Mouse (Mus musculus): ENCODE data around the gene Ptprn2.

The Ptprn2 gene

DNA sequence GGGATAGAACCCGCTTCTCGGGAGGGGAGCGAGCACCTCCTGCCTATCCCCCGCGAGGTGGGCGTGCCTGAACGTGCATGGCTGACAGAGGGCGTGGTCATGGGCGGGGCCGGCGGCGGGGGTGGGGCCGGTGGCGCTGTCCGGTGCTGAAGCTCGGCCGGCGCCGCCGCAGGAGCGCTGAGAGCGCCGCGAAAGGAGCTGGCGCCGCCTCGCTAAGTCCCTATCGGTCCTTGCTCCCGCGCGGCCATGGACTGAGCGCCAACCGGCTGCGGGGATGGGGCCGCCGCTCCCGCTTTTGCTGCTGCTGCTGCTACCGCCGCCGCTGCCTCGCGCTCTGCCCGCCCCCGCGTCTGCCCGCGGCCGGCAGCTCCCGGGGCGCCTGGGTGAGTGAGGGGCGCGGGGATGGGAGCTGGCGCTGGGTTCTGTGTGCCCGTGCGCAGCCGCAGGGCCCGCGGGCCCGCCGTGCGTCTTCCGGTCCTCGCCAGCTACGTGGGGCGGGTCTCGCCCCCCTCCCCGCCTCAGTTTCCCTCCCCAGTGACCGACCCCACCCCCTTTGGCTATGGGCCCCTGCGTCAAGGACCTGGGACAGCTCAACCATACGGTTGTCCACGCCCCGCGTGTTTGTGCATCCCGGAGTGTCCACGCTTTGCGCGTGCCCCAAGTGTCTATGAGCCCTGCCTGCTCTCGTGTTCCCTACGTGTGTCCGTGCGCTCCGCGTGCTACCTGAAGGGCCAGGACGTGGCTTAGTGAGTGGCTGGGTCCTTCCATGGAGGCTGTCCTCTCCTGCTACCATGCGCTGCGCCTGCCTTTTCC lies at the start of gene Ptprn2:
TSS of gene Ptprn2 (plus strand) at position 130 of the 813 bp plus-strand sequence.
- no peak for DNase-seq (ENCODE audit: low read depth, low spot score)

GRCm38 (mm10) chr12:116436125-116436524 lies 49.4 kb upstream of the Ptprn2 start:
- peak; percentile 2 for DNase-seq (ENCODE audit: low read depth, low spot score)

GRCm38 (mm10) chr12:116438591-116438990 lies 46.9 kb upstream of the Ptprn2 start:
- DNase-seq (ENCODE audit: low read depth, low spot score), result no peak

GRCm38 (mm10) chr12:116442184-116442583 lies 43.3 kb upstream of the Ptprn2 start:
- DNase-seq (ENCODE audit: low read depth, low spot score), result no peak

DNA sequence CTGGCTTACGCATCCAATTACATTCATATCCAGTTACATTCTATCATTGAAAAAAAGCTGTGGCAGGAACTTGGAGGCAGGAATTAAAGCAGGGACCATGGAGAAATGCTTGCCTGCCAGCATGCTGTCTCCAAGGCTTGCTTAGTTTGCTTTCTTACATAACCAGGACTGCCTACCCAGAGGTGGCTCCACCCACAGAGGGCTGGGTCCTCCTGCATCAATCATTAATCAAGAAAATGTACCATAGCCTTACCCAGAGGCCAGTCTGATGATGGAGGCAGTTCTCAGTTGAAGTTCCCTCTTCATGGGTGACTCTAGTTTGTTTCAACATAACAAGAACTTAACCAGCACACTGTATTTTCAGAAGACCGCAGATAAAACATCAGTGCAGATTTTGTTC lies 36.0 kb upstream of the Ptprn2 start:
- DNase-seq (ENCODE audit: low read depth, low spot score), result no peak

DNA sequence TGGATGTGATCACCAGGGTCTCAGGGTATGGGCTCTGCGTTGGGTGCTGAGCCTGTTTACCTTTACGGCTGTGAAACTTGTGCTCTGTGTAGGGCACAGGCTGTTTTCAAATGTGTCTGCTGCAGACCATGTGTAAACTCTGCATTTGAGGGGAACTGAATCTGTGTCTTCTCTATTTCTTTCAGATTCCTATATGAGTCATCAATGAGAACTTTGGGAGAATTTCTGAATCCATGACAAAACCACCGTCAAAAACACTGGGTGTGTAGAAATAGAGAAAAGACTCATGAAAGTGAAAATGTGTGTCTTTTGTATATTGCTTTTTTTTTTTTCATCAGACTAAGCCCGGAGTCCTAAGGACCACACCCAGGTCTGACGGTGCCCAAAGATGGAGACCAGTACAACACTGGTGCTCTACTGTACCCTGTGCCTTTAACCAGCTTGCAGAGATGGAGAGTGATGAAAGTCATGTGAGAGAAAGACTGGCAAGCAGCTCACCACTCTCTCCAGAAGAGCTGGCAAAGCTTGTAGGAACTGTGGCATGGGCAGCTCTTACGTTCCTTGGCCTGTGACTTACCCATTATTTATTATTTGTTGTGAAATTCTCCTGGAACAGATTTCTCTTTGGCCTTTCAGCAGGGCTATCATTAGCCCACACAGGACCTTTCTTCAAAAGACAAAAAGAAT lies 25.0 kb upstream of the Ptprn2 start:
- peak; percentile 6 for DNase-seq (ENCODE audit: low read depth, low spot score)

GRCm38 (mm10) chr12:116467030-116467429 lies 18.5 kb upstream of the Ptprn2 start:
- no peak for DNase-seq (ENCODE audit: low read depth, low spot score)

DNA sequence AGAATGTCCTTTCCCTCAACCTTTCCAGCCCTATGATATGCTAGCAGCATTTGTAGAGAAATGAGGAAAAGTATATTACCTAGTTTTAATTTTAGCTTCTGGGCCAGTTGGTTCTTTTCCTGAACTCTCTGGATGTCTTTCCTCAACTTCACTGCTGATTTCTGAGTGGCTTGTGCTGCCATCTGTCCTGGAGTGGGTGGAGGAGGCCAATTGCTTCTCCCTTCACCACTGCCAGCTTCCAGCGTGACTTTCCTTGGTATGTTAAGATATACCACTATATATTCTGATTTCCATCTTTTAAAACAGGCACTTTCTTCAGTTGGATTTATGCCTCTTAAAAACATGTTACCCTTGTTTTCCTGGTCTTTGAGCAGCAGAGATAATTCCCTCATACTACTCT lies 17.2 kb upstream of the Ptprn2 start:
- DNase-seq (ENCODE audit: low read depth, low spot score), result no peak

- no peak for DNase-seq (ENCODE audit: low read depth, low spot score)
These were observed 16.4 kb upstream of the Ptprn2 start for GRCm38 (mm10) chr12:116469096-116469495.

- no peak for DNase-seq (ENCODE audit: low read depth, low spot score)
These were observed 12.3 kb upstream of the Ptprn2 start for GRCm38 (mm10) chr12:116473264-116473663.

DNA sequence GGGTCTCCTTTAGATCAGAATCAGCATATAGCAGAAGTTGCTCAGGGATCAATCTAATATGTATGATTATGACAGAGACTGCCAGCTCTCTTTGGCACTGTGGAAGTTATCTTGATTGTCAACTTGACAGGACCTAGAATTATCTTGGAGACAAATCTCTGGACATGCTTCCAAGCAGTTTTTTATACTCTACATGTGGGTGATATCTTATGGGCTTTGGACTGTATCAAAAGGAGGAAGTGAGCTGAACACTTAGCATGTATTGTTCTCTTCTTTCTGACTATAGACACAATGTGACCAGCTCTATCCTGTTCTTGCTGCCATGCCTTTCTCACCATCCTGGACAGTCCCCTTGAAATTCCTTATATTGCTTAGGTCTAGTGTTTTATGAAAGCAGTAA lies 11.8 kb upstream of the Ptprn2 start:
- DNase-seq (ENCODE audit: low read depth, low spot score), result no peak

GRCm38 (mm10) chr12:116474676-116475075 lies 10.8 kb upstream of the Ptprn2 start:
- no peak for DNase-seq (ENCODE audit: low read depth, low spot score)

GRCm38 (mm10) chr12:116478771-116479170 lies 6.7 kb upstream of the Ptprn2 start:
- no peak for DNase-seq (ENCODE audit: low read depth, low spot score)

GRCm38 (mm10) chr12:116481921-116482320 lies 3.6 kb upstream of the Ptprn2 start:
- no peak for DNase-seq (ENCODE audit: low read depth, low spot score)

DNA sequence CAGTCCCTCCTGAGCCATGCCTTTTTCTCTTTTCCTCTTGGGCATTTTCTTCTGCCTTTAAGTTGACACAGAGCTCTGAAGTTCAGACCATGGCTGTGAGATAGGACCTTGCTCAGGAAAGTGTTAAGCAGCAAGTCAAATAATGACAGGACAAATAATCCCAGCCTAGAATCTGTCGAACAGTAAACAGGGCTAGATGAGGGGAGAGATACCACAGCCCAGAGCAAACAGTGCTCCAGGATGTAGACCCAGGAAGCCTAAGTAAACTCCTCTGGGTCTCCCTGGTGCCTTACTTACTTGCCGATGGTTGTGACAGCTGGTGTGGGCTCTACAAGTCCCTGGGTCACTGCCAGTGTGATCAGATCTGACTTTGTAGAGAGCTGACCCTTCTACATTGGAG lies 1.9 kb upstream of the Ptprn2 start:
- no peak for DNase-seq (ENCODE audit: low read depth, low spot score)

DNA sequence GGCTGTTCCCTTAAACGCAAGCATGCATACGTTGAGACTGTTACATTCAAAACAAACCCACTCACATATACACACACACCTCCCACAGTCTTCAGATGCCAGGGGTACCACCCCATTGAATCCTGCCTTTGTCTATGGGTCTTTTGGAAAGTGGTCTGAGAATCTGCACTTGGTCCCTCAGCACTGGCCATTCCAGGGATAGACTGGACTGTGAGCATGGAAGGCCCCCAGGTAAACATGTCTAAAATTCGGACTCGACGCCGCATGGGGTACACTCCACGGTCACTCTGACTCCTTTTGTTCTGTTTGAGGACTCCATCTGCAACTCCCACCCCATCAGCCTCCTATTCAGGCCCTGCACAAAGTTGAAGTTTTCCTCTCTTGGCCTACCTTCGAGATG lies 529 bp upstream of the Ptprn2 start:
- no peak for DNase-seq (ENCODE audit: low read depth, low spot score)

DNA sequence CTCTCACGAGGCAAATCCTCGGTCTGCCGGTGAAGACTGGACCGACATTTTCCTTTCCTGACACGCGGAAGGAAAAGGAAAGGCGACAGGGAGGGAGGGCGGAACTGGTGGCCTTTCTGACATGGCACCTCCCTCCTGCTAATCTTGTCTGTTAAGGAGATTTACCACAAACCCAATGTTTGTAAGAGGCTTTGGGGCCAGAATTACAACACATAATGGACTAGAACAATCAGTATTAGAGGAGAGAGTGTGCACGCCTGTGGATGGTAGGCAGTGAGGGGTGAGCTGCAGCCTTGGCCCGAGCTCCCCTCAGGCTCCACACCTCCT lies 847 bp downstream of the Ptprn2 start:
- no peak for DNase-seq (ENCODE audit: low read depth, low spot score)

GRCm38 (mm10) chr12:116488836-116489235 lies 3.3 kb downstream of the Ptprn2 start:
- DNase-seq (ENCODE audit: low read depth, low spot score), result no peak

DNA sequence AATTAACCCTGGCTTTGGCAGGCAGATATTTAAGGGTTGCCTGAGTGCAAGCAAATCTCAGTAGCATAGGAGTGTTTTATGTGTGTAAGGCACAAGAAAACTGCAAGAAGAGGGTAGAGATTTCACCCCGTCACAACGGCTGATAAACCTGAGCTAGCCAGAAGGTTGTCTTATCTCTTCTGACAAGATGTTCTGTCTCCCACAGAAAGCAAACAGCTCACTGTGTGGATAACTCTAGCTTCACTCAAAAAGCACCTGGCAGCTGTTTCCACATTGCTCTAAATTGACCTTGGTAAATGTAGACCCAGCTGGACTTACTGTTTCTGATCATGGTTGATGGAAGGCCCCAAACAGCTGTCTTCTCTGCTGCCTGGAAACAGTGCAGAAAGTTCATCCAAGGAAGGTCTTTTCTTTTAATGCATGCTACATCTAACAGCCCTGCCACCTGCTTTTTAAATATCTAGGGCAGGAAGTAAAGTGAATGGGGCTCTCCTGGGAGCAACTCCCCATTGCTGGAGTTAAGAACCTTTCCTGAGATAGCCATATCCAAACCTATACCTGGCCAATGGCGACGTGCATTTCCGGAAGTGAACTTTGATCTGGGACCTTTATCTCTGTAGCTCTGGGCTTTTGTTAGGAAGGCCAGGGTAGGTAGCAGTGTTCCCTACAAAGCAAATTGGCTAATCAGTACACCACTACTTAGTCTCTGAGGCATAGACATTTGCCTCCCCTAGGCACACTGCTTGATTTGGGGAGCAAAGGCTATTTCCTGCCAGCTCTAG lies 5.2 kb downstream of the Ptprn2 start:
- DNase-seq (ENCODE audit: low read depth, low spot score), result no peak

GRCm38 (mm10) chr12:116498666-116499065 lies 13.1 kb downstream of the Ptprn2 start:
- DNase-seq (ENCODE audit: low read depth, low spot score), result no peak

- no peak for DNase-seq (ENCODE audit: low read depth, low spot score)
These were observed 15.1 kb downstream of the Ptprn2 start for GRCm38 (mm10) chr12:116500652-116501051.

- no peak for DNase-seq (ENCODE audit: low read depth, low spot score)
These were observed 27.0 kb downstream of the Ptprn2 start for GRCm38 (mm10) chr12:116512482-116512881.
